Mouse (Mus musculus): Measurements from ENCODE around the gene Hexb. TPM values are rescaled to one million over a fixed set of nuclear protein-coding genes. Genes with fewer than 3 reads are reported as not detected.

The Hexb gene
- total RNA-seq, 1 experiment = 82.5 TPM

GRCm38 (mm10) chr13:97224341-97224982 lies 26.3 kb upstream of the Hexb start:
- Histone ChIP-seq H3K4me3 (ENCODE audit: insufficient read depth in 1 of 2, low read depth in 1 of 2, low read length in 2 of 2, poor library complexity in 1 of 2, severe bottlenecking in 1 of 2) (peak overlapping the region in 1 of 2 experiments; percentile 11; a peak in 1 of 4 replicates), H3K9me3 (ENCODE audit: control insufficient read depth, insufficient read depth, low read depth, low read length) (no peaks in the 10 kb centered on the region), H3K4me1 (ENCODE audit: control insufficient read depth in 2 of 2, insufficient read depth in 2 of 2, low read length in 2 of 2, poor library complexity in 1 of 2) (peaks cover 3 to 8% of the 10 kb centered on the region in 2 experiments; a peak in 2 of 4 replicates), H3K27ac (ENCODE audit: insufficient read depth, low read depth, low read length, poor library complexity, severe bottlenecking) (no peak overlapping the region), H3K36me3 (ENCODE audit: control insufficient read depth, insufficient read depth, low read length, poor library complexity, severe bottlenecking) (no peaks in the 10 kb centered on the region), H3K9ac (ENCODE audit: insufficient read depth, low read depth, low read length, poor library complexity, severe bottlenecking) (peak overlapping the region; percentile 57; the same call in 1 of the 2 replicates)
- no peak for TF ChIP-seq ZNF384 (IDR thresholded peaks at IDR 0.05; ENCODE audit: low read depth, low read length)
- no peak for TF ChIP-seq CHD2 (IDR thresholded peaks at IDR 0.05; ENCODE audit: low read depth, low read length)
- no peak for TF ChIP-seq MAFK (IDR thresholded peaks at IDR 0.05; ENCODE audit: insufficient read depth, low read depth, low read length)
- TF ChIP-seq HCFC1 (IDR thresholded peaks at IDR 0.05; ENCODE audit: borderline replicate concordance, insufficient read depth, low read length) = no peak
- no peak for TF ChIP-seq ZC3H11A (IDR thresholded peaks at IDR 0.05; ENCODE audit: borderline replicate concordance, low read depth, low read length)
- no peak for DNase-seq (ENCODE audit: low read depth, low spot score)
- in situ Hi-C loops (cut with MboI; ENCODE audit: low sequenced_read_pairs in 2 of 2, unreplicated experiment in 2 of 2) = no loop called here

- no peak for DNase-seq (ENCODE audit: low read depth, low spot score)
- no peak overlapping the region for H3K27ac ChIP-seq (ENCODE audit: insufficient read depth, low read depth, low read length, poor library complexity, severe bottlenecking)
- no peaks in the 10 kb centered on the region for H3K36me3 ChIP-seq (ENCODE audit: control insufficient read depth, insufficient read depth, low read length, poor library complexity, severe bottlenecking)
- H3K9ac ChIP-seq (ENCODE audit: insufficient read depth, low read depth, low read length, poor library complexity, severe bottlenecking) = no peak overlapping the region
- no peak overlapping the region for H3K4me3 ChIP-seq (ENCODE audit: insufficient read depth in 1 of 2, low read depth in 1 of 2, low read length in 2 of 2, poor library complexity in 1 of 2, severe bottlenecking in 1 of 2)
- peaks cover 3 to 8% of the 10 kb centered on the region in 2 experiments; a peak in 2 of 4 replicates for H3K4me1 ChIP-seq (ENCODE audit: control insufficient read depth in 2 of 2, insufficient read depth in 2 of 2, low read length in 2 of 2, poor library complexity in 1 of 2)
- in situ Hi-C loops (cut with MboI; ENCODE audit: low sequenced_read_pairs in 2 of 2, unreplicated experiment in 2 of 2) = no loop called here
- TF ChIP-seq ZC3H11A (IDR thresholded peaks at IDR 0.05; ENCODE audit: borderline replicate concordance, low read depth, low read length) = no peak
- no peak for TF ChIP-seq ZNF384 (IDR thresholded peaks at IDR 0.05; ENCODE audit: low read depth, low read length)
- no peak for TF ChIP-seq HCFC1 (IDR thresholded peaks at IDR 0.05; ENCODE audit: borderline replicate concordance, insufficient read depth, low read length)
- TF ChIP-seq MAFK (IDR thresholded peaks at IDR 0.05; ENCODE audit: insufficient read depth, low read depth, low read length) = no peak
- TF ChIP-seq CHD2 (IDR thresholded peaks at IDR 0.05; ENCODE audit: low read depth, low read length) = no peak
- H3K9me3 ChIP-seq (ENCODE audit: control insufficient read depth, insufficient read depth, low read depth, low read length) = no peaks in the 10 kb centered on the region
These were observed 25.7 kb upstream of the Hexb start for GRCm38 (mm10) chr13:97223856-97224255.

GRCm38 (mm10) chr13:97220022-97220421 lies 21.9 kb upstream of the Hexb start:
- no peaks in the 10 kb centered on the region for H3K36me3 ChIP-seq (ENCODE audit: control insufficient read depth, insufficient read depth, low read length, poor library complexity, severe bottlenecking)
- H3K4me3 ChIP-seq (ENCODE audit: insufficient read depth in 1 of 2, low read depth in 1 of 2, low read length in 2 of 2, poor library complexity in 1 of 2, severe bottlenecking in 1 of 2) = 0 out of 4 replicates have a peak overlapping the region, but pooled peaks of 1 of the 2 experiments have one; percentile 1
- no peak overlapping the region for H3K27ac ChIP-seq (ENCODE audit: insufficient read depth, low read depth, low read length, poor library complexity, severe bottlenecking)
- H3K9ac ChIP-seq (ENCODE audit: insufficient read depth, low read depth, low read length, poor library complexity, severe bottlenecking) = no peak overlapping the region
- TF ChIP-seq MAFK (IDR thresholded peaks at IDR 0.05; ENCODE audit: insufficient read depth, low read depth, low read length) (no peak), ZNF384 (IDR thresholded peaks at IDR 0.05; ENCODE audit: low read depth, low read length) (no peak), CHD2 (IDR thresholded peaks at IDR 0.05; ENCODE audit: low read depth, low read length) (no peak), HCFC1 (IDR thresholded peaks at IDR 0.05; ENCODE audit: borderline replicate concordance, insufficient read depth, low read length) (no peak), ZC3H11A (IDR thresholded peaks at IDR 0.05; ENCODE audit: borderline replicate concordance, low read depth, low read length) (no peak)
- DNase-seq (ENCODE audit: low read depth, low spot score) = no peak
- H3K9me3 ChIP-seq (ENCODE audit: control insufficient read depth, insufficient read depth, low read depth, low read length) = no peaks in the 10 kb centered on the region
- in situ Hi-C loops (cut with MboI; ENCODE audit: low sequenced_read_pairs in 2 of 2, unreplicated experiment in 2 of 2) = no loop called here
- H3K4me1 ChIP-seq (ENCODE audit: control insufficient read depth in 2 of 2, insufficient read depth in 2 of 2, low read length in 2 of 2, poor library complexity in 1 of 2) = peaks cover 3 to 11% of the 10 kb centered on the region in 2 experiments; a peak in 2 of 4 replicates

DNA sequence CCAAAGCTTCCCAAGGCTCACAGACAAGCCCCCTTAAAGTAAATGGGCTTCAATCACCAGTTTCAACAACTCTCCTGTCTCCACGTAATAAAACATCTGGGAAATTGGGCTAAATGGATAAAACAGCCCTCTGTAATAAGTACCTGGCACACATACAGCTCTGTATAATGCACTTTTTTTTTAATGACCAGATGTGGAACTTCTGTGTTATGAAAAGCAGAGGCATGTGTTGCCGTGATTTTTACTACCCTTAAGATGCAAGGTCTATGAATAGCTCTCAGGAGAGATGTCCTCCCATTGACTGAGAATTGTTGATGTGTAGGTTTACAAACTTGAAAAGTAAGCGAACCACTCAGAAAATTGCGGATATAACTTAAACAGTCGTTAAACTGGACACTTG lies 18.0 kb upstream of the Hexb start:
- no peak for TF ChIP-seq CHD2 (IDR thresholded peaks at IDR 0.05; ENCODE audit: low read depth, low read length)
- TF ChIP-seq ZNF384 (IDR thresholded peaks at IDR 0.05; ENCODE audit: low read depth, low read length) = no peak
- no peak for TF ChIP-seq ZC3H11A (IDR thresholded peaks at IDR 0.05; ENCODE audit: borderline replicate concordance, low read depth, low read length)
- no peak for TF ChIP-seq MAFK (IDR thresholded peaks at IDR 0.05; ENCODE audit: insufficient read depth, low read depth, low read length)
- TF ChIP-seq HCFC1 (IDR thresholded peaks at IDR 0.05; ENCODE audit: borderline replicate concordance, insufficient read depth, low read length) = no peak

More for the DNA sequence above, 18.0 kb upstream of the Hexb start:
- Histone ChIP-seq H3K9me3 (ENCODE audit: control insufficient read depth, insufficient read depth, low read depth, low read length) (no peaks in the 10 kb centered on the region), H3K36me3 (ENCODE audit: control insufficient read depth, insufficient read depth, low read length, poor library complexity, severe bottlenecking) (no peaks in the 10 kb centered on the region), H3K27ac (ENCODE audit: insufficient read depth, low read depth, low read length, poor library complexity, severe bottlenecking) (no peak overlapping the region), H3K4me3 (ENCODE audit: insufficient read depth in 1 of 2, low read depth in 1 of 2, low read length in 2 of 2, poor library complexity in 1 of 2, severe bottlenecking in 1 of 2) (no peak overlapping the region), H3K4me1 (ENCODE audit: control insufficient read depth in 2 of 2, insufficient read depth in 2 of 2, low read length in 2 of 2, poor library complexity in 1 of 2) (peaks cover 3 to 7% of the 10 kb centered on the region in 2 experiments; a peak in 2 of 4 replicates), H3K9ac (ENCODE audit: insufficient read depth, low read depth, low read length, poor library complexity, severe bottlenecking) (no peak overlapping the region)
- in situ Hi-C loops (cut with MboI; ENCODE audit: low sequenced_read_pairs in 2 of 2, unreplicated experiment in 2 of 2) = no loop called here
- no peak for DNase-seq (ENCODE audit: low read depth, low spot score)
